Mouse (Mus musculus): ENCODE results near the gene Slc6a6.

DNA sequence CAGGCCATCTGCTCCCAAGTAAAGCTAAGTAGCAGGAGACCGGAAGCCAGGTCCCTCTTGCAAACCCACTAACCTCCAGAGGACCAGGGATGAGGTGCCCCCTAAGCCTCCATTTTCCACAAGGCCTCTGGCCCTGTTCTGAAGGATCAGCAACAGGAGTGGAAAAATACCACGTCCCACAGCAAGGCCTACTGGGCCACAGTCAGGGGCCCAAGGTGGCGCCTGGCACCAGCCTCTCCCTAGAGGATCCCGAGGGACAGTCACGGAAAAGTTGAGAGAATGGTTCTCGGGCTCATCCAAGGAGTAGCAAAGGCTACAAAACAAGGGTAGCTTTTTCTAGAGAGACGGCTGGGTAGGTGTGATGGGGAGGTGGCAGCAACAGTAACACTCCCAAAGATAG lies 53.6 kb downstream of the Slc6a6 start:
- TF ChIP-seq MAX (IDR thresholded peaks at IDR 0.05; ENCODE audit: low read depth) (no peak), POLR2A (IDR thresholded peaks at IDR 0.05; ENCODE audit: insufficient read length, low read depth) (no peak), CEBPB (IDR thresholded peaks at IDR 0.05; ENCODE audit: insufficient read depth, poor library complexity, severe bottlenecking) (no peak), SRF (IDR thresholded peaks at IDR 0.05; ENCODE audit: control insufficient read depth, insufficient read length, low read depth) (no peak), POLR2AphosphoS2 (IDR thresholded peaks at IDR 0.05; ENCODE audit: insufficient read length, low read depth) (no peak), TCF12 (IDR thresholded peaks at IDR 0.05; ENCODE audit: insufficient read depth, poor library complexity, severe bottlenecking) (no peak), USF1 (IDR thresholded peaks at IDR 0.05; ENCODE audit: low read depth) (no peak), REST (IDR thresholded peaks at IDR 0.05; ENCODE audit: insufficient read depth, insufficient read length) (no peak), E2F4 (IDR thresholded peaks at IDR 0.05; ENCODE audit: insufficient read depth) (no peak), MYOG (IDR thresholded peaks at IDR 0.05; ENCODE audit: control insufficient read depth in 1 of 3, insufficient read depth in 1 of 3, insufficient read length in 2 of 3, low read depth in 2 of 3) (no peak), MYOD1 (IDR thresholded peaks at IDR 0.05; ENCODE audit: control insufficient read depth in 1 of 3, insufficient read length in 2 of 3, low read depth in 2 of 3) (no peak)

Data from myocyte (in vitro differentiated cells).